Mouse (Mus musculus): Measurements from ENCODE around the gene Ppm1h. TPM values are rescaled to one million over a fixed set of nuclear protein-coding genes. Genes with fewer than 3 reads are reported as not detected.

Ppm1h gene
- polyA plus RNA-seq, 1 experiment, result 0.13 TPM

DNA sequence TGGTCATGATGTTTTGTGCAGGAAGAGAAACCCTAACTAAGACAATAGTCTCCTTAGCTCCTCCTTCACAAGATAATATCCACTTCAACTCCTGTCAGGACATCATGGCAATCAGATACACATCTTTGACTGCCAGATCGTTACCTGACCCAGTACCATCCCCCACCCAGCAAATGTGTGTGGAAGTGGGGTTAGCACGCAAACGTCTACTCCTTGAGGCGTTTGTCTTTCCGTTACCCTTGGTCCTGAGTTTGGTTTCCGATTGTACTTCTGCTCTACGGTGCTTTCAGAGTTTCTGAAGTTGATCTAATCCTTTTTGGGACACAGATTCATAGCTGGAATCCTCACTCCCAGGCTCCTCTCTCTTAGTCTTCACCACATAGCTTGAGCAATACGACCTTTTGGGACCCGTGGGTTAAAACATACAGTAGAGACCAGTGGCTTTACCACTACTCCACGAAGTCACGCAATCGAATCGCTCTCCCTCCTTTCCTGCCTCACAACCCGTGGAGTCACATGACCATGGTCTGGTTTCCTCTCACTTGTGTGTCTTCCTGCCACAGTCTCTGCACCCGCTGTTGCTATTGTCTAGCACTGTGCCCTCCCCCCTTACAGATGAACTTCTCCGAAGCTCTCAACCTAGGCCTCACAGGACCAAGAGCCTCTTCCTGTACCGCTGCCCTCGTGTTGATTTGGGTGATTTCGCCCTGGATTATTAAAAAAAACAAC, 121.6 kb downstream of the Ppm1h start:
- H3K4me3 ChIP-seq, result no peak overlapping the region
- H3K36me3 ChIP-seq (ENCODE audit: control insufficient read depth, insufficient read depth), result no peaks in the 10 kb centered on the region

DNA sequence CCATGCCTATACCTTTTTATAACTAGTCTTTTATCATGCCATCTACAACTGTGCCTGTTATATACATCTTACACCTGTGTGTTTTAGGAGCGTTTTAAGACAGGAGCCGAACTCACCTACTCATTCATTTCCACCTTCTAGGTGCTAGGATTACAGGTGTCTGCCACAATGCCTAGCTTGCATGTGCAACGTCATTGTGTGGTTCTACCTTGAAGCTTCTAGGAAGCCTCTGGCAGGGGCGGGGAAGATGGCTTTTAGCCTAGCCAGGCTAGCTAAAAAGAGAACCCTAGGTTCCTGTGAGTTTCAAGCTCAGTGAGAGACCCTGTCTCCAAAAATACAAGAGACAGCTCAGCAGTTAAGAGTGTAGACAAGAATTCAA, 122.2 kb downstream of the Ppm1h start:
- no peak overlapping the region for H3K4me3 ChIP-seq
- H3K79me2 ChIP-seq (ENCODE audit: control insufficient read depth, insufficient read depth), result no peaks in the 10 kb centered on the region
- H3K27me3 ChIP-seq (ENCODE audit: control insufficient read depth, insufficient read depth, insufficient read length), result no peaks in the 10 kb centered on the region
- TF ChIP-seq TCF12 (IDR thresholded peaks at IDR 0.05; ENCODE audit: insufficient read depth, poor library complexity, severe bottlenecking), result no peak
- no peak for TF ChIP-seq E2F4 (IDR thresholded peaks at IDR 0.05; ENCODE audit: insufficient read depth)
- TF ChIP-seq POLR2AphosphoS2 (IDR thresholded peaks at IDR 0.05; ENCODE audit: insufficient read length, low read depth), result no peak
- no peak for TF ChIP-seq TCF3 (IDR thresholded peaks at IDR 0.05; ENCODE audit: insufficient read length, low read depth)
- TF ChIP-seq MYOD1 (IDR thresholded peaks at IDR 0.05; ENCODE audit: control insufficient read depth in 1 of 3, insufficient read length in 2 of 3, low read depth in 2 of 3), result no peak
- no peak for TF ChIP-seq MAX (IDR thresholded peaks at IDR 0.05; ENCODE audit: low read depth)
- no peak for TF ChIP-seq POLR2A (IDR thresholded peaks at IDR 0.05; ENCODE audit: insufficient read length, low read depth)
- TF ChIP-seq REST (IDR thresholded peaks at IDR 0.05; ENCODE audit: insufficient read depth, insufficient read length), result no peak
- no peak for TF ChIP-seq MYOG (IDR thresholded peaks at IDR 0.05; ENCODE audit: control insufficient read depth in 1 of 3, insufficient read depth in 1 of 3, insufficient read length in 2 of 3, low read depth in 2 of 3)
- no peak for TF ChIP-seq CEBPB (IDR thresholded peaks at IDR 0.05; ENCODE audit: insufficient read depth, poor library complexity, severe bottlenecking)
- no peak for TF ChIP-seq USF1 (IDR thresholded peaks at IDR 0.05; ENCODE audit: low read depth)
- TF ChIP-seq SRF (IDR thresholded peaks at IDR 0.05; ENCODE audit: control insufficient read depth, insufficient read length, low read depth), result no peak
- H3ac ChIP-seq (ENCODE audit: control insufficient read depth, insufficient read length), result no peak overlapping the region
- no peaks in the 10 kb centered on the region for H3K36me3 ChIP-seq (ENCODE audit: control insufficient read depth, insufficient read depth)
- no peak overlapping the region for H3K4me2 ChIP-seq (ENCODE audit: low read depth)

More for the DNA sequence above, 121.6 kb downstream of the Ppm1h start:
- no peak overlapping the region for H3K4me2 ChIP-seq (ENCODE audit: low read depth)
- H3K79me2 ChIP-seq (ENCODE audit: control insufficient read depth, insufficient read depth), result no peaks in the 10 kb centered on the region
- TF ChIP-seq USF1 (IDR thresholded peaks at IDR 0.05; ENCODE audit: low read depth) (no peak), MAX (IDR thresholded peaks at IDR 0.05; ENCODE audit: low read depth) (no peak)
- H3ac ChIP-seq (ENCODE audit: control insufficient read depth, insufficient read length), result no peak overlapping the region
- H3K27me3 ChIP-seq (ENCODE audit: control insufficient read depth, insufficient read depth, insufficient read length), result no peaks in the 10 kb centered on the region

DNA sequence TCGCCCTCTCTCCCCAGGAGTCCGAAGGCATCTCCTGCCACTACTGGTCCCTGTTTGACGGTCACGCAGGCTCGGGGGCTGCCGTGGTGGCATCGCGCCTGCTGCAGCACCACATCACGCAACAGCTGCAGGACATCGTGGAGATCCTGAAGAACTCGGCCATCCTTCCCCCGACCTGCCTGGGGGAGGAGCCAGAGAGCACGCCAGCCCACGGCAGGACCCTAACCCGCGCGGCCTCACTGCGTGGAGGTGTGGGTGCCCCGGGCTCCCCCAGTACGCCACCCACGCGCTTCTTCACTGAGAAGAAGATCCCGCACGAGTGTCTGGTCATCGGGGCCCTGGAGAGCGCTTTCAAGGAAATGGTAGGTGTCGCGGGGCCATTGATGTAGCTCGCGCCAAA, 123.7 kb downstream of the Ppm1h start:
- Histone ChIP-seq H3K36me3 (ENCODE audit: control insufficient read depth, insufficient read depth) (no peaks in the 10 kb centered on the region), H3K27me3 (ENCODE audit: control insufficient read depth, insufficient read depth, insufficient read length) (no peaks in the 10 kb centered on the region), H3ac (ENCODE audit: control insufficient read depth, insufficient read length) (no peak overlapping the region), H3K4me3 (no peak overlapping the region), H3K79me2 (ENCODE audit: control insufficient read depth, insufficient read depth) (no peaks in the 10 kb centered on the region), H3K4me2 (ENCODE audit: low read depth) (peak overlapping the region; percentile 22)
- TF ChIP-seq MYOG (IDR thresholded peaks at IDR 0.05; ENCODE audit: control insufficient read depth in 1 of 3, insufficient read depth in 1 of 3, insufficient read length in 2 of 3, low read depth in 2 of 3), result peak in 2 of 3 experiments; percentile 18 to 50
- TF ChIP-seq E2F4 (IDR thresholded peaks at IDR 0.05; ENCODE audit: insufficient read depth), result no peak

DNA sequence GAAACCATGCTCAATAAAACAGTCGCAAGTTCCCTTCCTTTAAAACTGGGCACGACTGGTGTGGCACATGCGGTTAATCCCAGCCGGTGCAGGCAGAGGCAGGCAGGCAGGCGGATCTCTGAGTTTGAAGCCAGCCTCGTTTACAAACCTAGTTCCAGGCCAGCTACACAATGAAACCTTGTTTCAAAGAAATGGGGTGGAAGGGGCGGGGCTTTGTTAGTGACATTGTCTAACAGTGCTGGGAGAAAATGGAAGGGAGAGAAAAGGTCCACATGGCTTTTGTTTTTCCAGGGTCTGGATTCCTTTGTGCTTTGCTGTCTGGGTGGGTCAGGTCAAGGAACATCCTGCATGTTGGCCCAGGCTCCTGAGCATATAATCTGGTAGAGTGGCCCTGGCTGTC, 124.3 kb downstream of the Ppm1h start:
- no peak for TF ChIP-seq MYOD1 (IDR thresholded peaks at IDR 0.05; ENCODE audit: control insufficient read depth in 1 of 3, insufficient read length in 2 of 3, low read depth in 2 of 3)
- no peak for TF ChIP-seq E2F4 (IDR thresholded peaks at IDR 0.05; ENCODE audit: insufficient read depth)
- no peak for TF ChIP-seq POLR2A (IDR thresholded peaks at IDR 0.05; ENCODE audit: insufficient read length, low read depth)
- TF ChIP-seq TCF12 (IDR thresholded peaks at IDR 0.05; ENCODE audit: insufficient read depth, poor library complexity, severe bottlenecking), result no peak
- TF ChIP-seq REST (IDR thresholded peaks at IDR 0.05; ENCODE audit: insufficient read depth, insufficient read length), result no peak
- TF ChIP-seq MYOG (IDR thresholded peaks at IDR 0.05; ENCODE audit: control insufficient read depth in 1 of 3, insufficient read depth in 1 of 3, insufficient read length in 2 of 3, low read depth in 2 of 3), result no peak
- TF ChIP-seq TCF3 (IDR thresholded peaks at IDR 0.05; ENCODE audit: insufficient read length, low read depth), result no peak
- no peak for TF ChIP-seq CEBPB (IDR thresholded peaks at IDR 0.05; ENCODE audit: insufficient read depth, poor library complexity, severe bottlenecking)
- no peak for TF ChIP-seq POLR2AphosphoS2 (IDR thresholded peaks at IDR 0.05; ENCODE audit: insufficient read length, low read depth)
- TF ChIP-seq MAX (IDR thresholded peaks at IDR 0.05; ENCODE audit: low read depth), result no peak
- no peak for TF ChIP-seq USF1 (IDR thresholded peaks at IDR 0.05; ENCODE audit: low read depth)
- Histone ChIP-seq H3K79me2 (ENCODE audit: control insufficient read depth, insufficient read depth) (no peaks in the 10 kb centered on the region), H3K27me3 (ENCODE audit: control insufficient read depth, insufficient read depth, insufficient read length) (no peaks in the 10 kb centered on the region), H3K36me3 (ENCODE audit: control insufficient read depth, insufficient read depth) (no peaks in the 10 kb centered on the region), H3K4me2 (ENCODE audit: low read depth) (peak overlapping the region; percentile 22), H3K4me3 (no peak overlapping the region), H3ac (ENCODE audit: control insufficient read depth, insufficient read length) (no peak overlapping the region)

DNA sequence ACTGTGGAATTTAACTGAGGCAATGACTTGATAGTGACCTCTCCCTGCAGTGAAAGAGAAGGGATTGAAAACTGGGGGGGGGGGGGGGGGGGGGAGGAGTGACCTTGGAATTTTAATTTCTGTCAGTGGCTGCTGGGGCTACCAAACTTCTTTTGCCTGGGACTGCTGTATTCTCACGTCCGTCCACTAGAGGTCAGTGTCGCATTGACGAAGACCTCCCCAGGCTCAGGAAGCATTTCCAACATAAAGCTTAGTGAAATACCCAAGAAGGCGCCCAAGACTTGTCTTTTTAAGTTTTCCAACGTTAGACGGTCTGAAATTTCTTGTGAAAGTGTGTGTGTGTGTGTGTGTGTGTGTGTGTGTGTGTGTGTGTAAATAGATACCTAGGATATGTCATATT, 125.3 kb downstream of the Ppm1h start:
- Histone ChIP-seq H3K27me3 (ENCODE audit: control insufficient read depth, insufficient read depth, insufficient read length) (no peaks in the 10 kb centered on the region), H3K79me2 (ENCODE audit: control insufficient read depth, insufficient read depth) (no peaks in the 10 kb centered on the region), H3K36me3 (ENCODE audit: control insufficient read depth, insufficient read depth) (no peaks in the 10 kb centered on the region), H3ac (ENCODE audit: control insufficient read depth, insufficient read length) (no peak overlapping the region), H3K4me2 (ENCODE audit: low read depth) (no peak overlapping the region), H3K4me3 (no peak overlapping the region)
- no peak for TF ChIP-seq E2F4 (IDR thresholded peaks at IDR 0.05; ENCODE audit: insufficient read depth)
- no peak for TF ChIP-seq MYOG (IDR thresholded peaks at IDR 0.05; ENCODE audit: control insufficient read depth in 1 of 3, insufficient read depth in 1 of 3, insufficient read length in 2 of 3, low read depth in 2 of 3)
- TF ChIP-seq POLR2AphosphoS2 (IDR thresholded peaks at IDR 0.05; ENCODE audit: insufficient read length, low read depth), result no peak
- no peak for TF ChIP-seq CEBPB (IDR thresholded peaks at IDR 0.05; ENCODE audit: insufficient read depth, poor library complexity, severe bottlenecking)
- no peak for TF ChIP-seq MAX (IDR thresholded peaks at IDR 0.05; ENCODE audit: low read depth)
- TF ChIP-seq MYOD1 (IDR thresholded peaks at IDR 0.05; ENCODE audit: control insufficient read depth in 1 of 3, insufficient read length in 2 of 3, low read depth in 2 of 3), result no peak
- TF ChIP-seq REST (IDR thresholded peaks at IDR 0.05; ENCODE audit: insufficient read depth, insufficient read length), result no peak
- TF ChIP-seq TCF12 (IDR thresholded peaks at IDR 0.05; ENCODE audit: insufficient read depth, poor library complexity, severe bottlenecking), result no peak
- TF ChIP-seq TCF3 (IDR thresholded peaks at IDR 0.05; ENCODE audit: insufficient read length, low read depth), result no peak
- no peak for TF ChIP-seq POLR2A (IDR thresholded peaks at IDR 0.05; ENCODE audit: insufficient read length, low read depth)
- TF ChIP-seq SRF (IDR thresholded peaks at IDR 0.05; ENCODE audit: control insufficient read depth, insufficient read length, low read depth), result no peak
- TF ChIP-seq USF1 (IDR thresholded peaks at IDR 0.05; ENCODE audit: low read depth), result no peak

Measured in myocyte (in vitro differentiated cells).